Comparison of ENCODE assay signal across 11 mouse cellular contexts in the genomic region with DNA sequence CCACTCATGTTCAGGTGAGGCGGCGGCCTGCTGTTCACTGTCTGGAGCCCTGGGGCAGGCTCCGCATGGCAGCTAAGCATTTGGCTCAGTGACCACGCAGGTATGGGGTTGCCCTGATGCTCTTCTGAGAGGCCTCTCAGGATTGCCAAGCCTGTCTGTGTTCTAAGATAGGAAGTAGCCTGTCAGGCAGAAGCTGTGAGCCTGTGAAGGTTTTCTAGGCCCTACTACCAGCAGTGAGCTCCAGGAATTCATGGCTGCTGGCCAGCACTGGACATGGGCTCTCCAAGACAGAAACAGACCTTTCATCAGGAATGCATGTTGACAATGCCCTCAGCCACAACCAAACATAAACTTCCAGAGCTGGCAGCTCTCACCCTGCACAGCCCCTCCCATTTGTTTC. TPM values are rescaled to one million over a fixed set of nuclear protein-coding genes. Genes with fewer than 3 reads are reported as not detected.
DNase-seq lines count a peak whose midpoint lies in the region; ATAC-seq lines count a peak whose summit lies in the region.
"Had no signal": no experiment of that assay in that cellular context is flagged by ENCODE, and none has a peak within 500 bp of the region (broad histone marks: within the 10 kb centered on the region; RNA-seq: fewer than 3 reads in every experiment).

No protein-coding gene starts in this region.

- H3K9ac ChIP-seq in neural tube, embryonic 13.5 days: no peak overlapping the region
- H3K9ac ChIP-seq: liver, postnatal 0 days had no signal

- no peak overlapping the region for H3K4me3 ChIP-seq in heart, embryonic 10.5 days
- no peak overlapping the region for H3K4me3 ChIP-seq in neural tube, embryonic 13.5 days

- no peaks in the 10 kb centered on the region for H3K9me3 ChIP-seq in heart, embryonic 10.5 days
- H3K9me3 ChIP-seq in neural tube, embryonic 13.5 days: no peaks in the 10 kb centered on the region

- 63% methylated on average over 4 of the region's 4 CpGs for WGBS in heart, embryonic 10.5 days
- WGBS in neural tube, embryonic 13.5 days: 92% methylated on average over 4 of the region's 4 CpGs

- H3K4me2 ChIP-seq in neural tube, embryonic 13.5 days: no peak overlapping the region

- H3K36me3 ChIP-seq in heart, embryonic 10.5 days: peaks cover 76% of the 10 kb centered on the region
- peaks cover 60% of the 10 kb centered on the region for H3K36me3 ChIP-seq in neural tube, embryonic 13.5 days

- no peaks in the 10 kb centered on the region for H3K27me3 ChIP-seq in heart, embryonic 10.5 days (ENCODE audit: insufficient read depth, poor library complexity, severe bottlenecking)
- H3K27me3 ChIP-seq in neural tube, embryonic 13.5 days: no peaks in the 10 kb centered on the region

- DNase-seq in heart, embryonic 10.5 days (ENCODE audit: low spot score): no peak
- no peak for DNase-seq in heart, postnatal 25 days (ENCODE audit: low spot score)
- no peak for DNase-seq in neural tube, embryonic 10.5 days (ENCODE audit: extremely low spot score, low spot score)
- peak; percentile 65 to 70 for DNase-seq in kidney, postnatal 36 days
- DNase-seq in retina, embryonic 14.5 days (ENCODE audit: low spot score): no peak
- no peak for DNase-seq in ovary, postnatal 14 days (ENCODE audit: low spot score)
- DNase-seq: adrenal gland, postnatal 36 days; cerebellum, adult 9-10 months; liver, postnatal 0 days had no signal

- peak overlapping the region; percentile 52; the same call in 1 of the 2 replicates for H3K27ac ChIP-seq in heart, embryonic 10.5 days
- H3K27ac ChIP-seq in neural tube, embryonic 13.5 days (replicated peaks): 0 out of 2 replicates have a peak overlapping the region, but pooled peaks have one; percentile 34

- no peak for ATAC-seq in neural tube, embryonic 13.5 days (ENCODE audit: low read depth)
- ATAC-seq in megakaryocyte-erythroid progenitor cell, adult 5-6 weeks (replicated peaks; ENCODE audit: low FRiP score, low TSS enrichment, poor library complexity, severe bottlenecking): no peak
- ATAC-seq: liver, postnatal 0 days had no signal

- H3K4me1 ChIP-seq in heart, embryonic 10.5 days: peaks cover 25% of the 10 kb centered on the region
- H3K4me1 ChIP-seq in neural tube, embryonic 13.5 days (replicated peaks): peaks cover 15% of the 10 kb centered on the region

- intact Hi-C loops in heart, postnatal 25 days (cut with DNase I): loop anchor here (5.0 kb wide), 3 partner anchors 55 to 310 kb away; no protein-coding TSS in a partner anchor

RNA-seq across cellular contexts. Expression of gene Ndufaf8, which starts 13.4 kb away (rescaled TPM):
- 92.2 and 106 TPM in 2 replicates for polyA plus RNA-seq in heart, embryonic 10.5 days (2016; fragmentation: Nextera tagmentation; extraction: Ambion mirVana)
- total RNA-seq in heart, postnatal 25 days (2021): 10 to 100 TPM; 67.1 to 69.7 TPM
- polyA plus RNA-seq in neural tube, embryonic 13.5 days (2015; fragmentation: Nextera tagmentation; extraction: Ambion mirVana): 38.0 and 45.6 TPM in 2 replicates
- total RNA-seq in megakaryocyte-erythroid progenitor cell, adult 5-6 weeks (2014; fragmentation: Nextera tagmentation): 36.8 and 74.1 TPM in 2 replicates
- total RNA-seq in megakaryocyte-erythroid progenitor cell, adult 5-6 weeks (2017): 21.2 and 41.9 TPM in 2 replicates

RNA-seq across cellular contexts. Expression of gene Tepsin, which starts 13.6 kb away (rescaled TPM):
- polyA plus RNA-seq in heart, embryonic 10.5 days (2016; fragmentation: Nextera tagmentation; extraction: Ambion mirVana): 21.2 and 23.2 TPM in 2 replicates
- total RNA-seq in heart, postnatal 25 days (2021): 1 to 10 TPM; 7.4 to 8.2 TPM
- polyA plus RNA-seq in neural tube, embryonic 13.5 days (2015; fragmentation: Nextera tagmentation; extraction: Ambion mirVana): 20.6 and 21.7 TPM in 2 replicates
- 12.8 and 24.1 TPM in 2 replicates for total RNA-seq in megakaryocyte-erythroid progenitor cell, adult 5-6 weeks (2014; fragmentation: Nextera tagmentation)
- total RNA-seq in megakaryocyte-erythroid progenitor cell, adult 5-6 weeks (2017): 5.0 and 6.0 TPM in 2 replicates

RNA-seq across cellular contexts. Expression of gene Cep131, which starts 25.5 kb away (rescaled TPM):
- polyA plus RNA-seq in heart, embryonic 10.5 days (2016; fragmentation: Nextera tagmentation; extraction: Ambion mirVana): 21.1 and 29.0 TPM in 2 replicates
- 1 to 10 TPM; 9.3 to 9.7 TPM for total RNA-seq in heart, postnatal 25 days (2021)
- polyA plus RNA-seq in neural tube, embryonic 13.5 days (2015; fragmentation: Nextera tagmentation; extraction: Ambion mirVana): 26.1 and 31.3 TPM in 2 replicates
- total RNA-seq in megakaryocyte-erythroid progenitor cell, adult 5-6 weeks (2014; fragmentation: Nextera tagmentation): 9.6 and 18.9 TPM in 2 replicates
- total RNA-seq in megakaryocyte-erythroid progenitor cell, adult 5-6 weeks (2017): 18.1 and 22.3 TPM in 2 replicates

RNA-seq across cellular contexts. Expression of gene Slc38a10, which starts 39.0 kb away (rescaled TPM):
- 99.0 and 123 TPM in 2 replicates for polyA plus RNA-seq in heart, embryonic 10.5 days (2016; fragmentation: Nextera tagmentation; extraction: Ambion mirVana)
- total RNA-seq in heart, postnatal 25 days (2021): 10 to 100 TPM; 75.9 to 78.0 TPM
- polyA plus RNA-seq in neural tube, embryonic 13.5 days (2015; fragmentation: Nextera tagmentation; extraction: Ambion mirVana): 103 and 108 TPM in 2 replicates
- total RNA-seq in megakaryocyte-erythroid progenitor cell, adult 5-6 weeks (2014; fragmentation: Nextera tagmentation): 47.0 and 56.6 TPM in 2 replicates
- total RNA-seq in megakaryocyte-erythroid progenitor cell, adult 5-6 weeks (2017): 33.2 and 37.4 TPM in 2 replicates

Comparison
In these comparisons a context has a peak if more than half of its experiments do, and no peak if none do; other contexts are left out.
1. DNase-seq: peak in kidney, postnatal 36 days (2 of 2); none in heart, embryonic 10.5 days (single experiment), heart, postnatal 25 days (single experiment), neural tube, embryonic 10.5 days (single experiment), retina, embryonic 14.5 days (single experiment) and ovary, postnatal 14 days (single experiment).